Mouse (Mus musculus): ENCODE measurements around the gene Ncapd3. TPM values are rescaled to one million over a fixed set of nuclear protein-coding genes. Genes with fewer than 3 reads are reported as not detected.

Gene Ncapd3
- polyA plus RNA-seq, 1 experiment, result 10.4 TPM

DNA sequence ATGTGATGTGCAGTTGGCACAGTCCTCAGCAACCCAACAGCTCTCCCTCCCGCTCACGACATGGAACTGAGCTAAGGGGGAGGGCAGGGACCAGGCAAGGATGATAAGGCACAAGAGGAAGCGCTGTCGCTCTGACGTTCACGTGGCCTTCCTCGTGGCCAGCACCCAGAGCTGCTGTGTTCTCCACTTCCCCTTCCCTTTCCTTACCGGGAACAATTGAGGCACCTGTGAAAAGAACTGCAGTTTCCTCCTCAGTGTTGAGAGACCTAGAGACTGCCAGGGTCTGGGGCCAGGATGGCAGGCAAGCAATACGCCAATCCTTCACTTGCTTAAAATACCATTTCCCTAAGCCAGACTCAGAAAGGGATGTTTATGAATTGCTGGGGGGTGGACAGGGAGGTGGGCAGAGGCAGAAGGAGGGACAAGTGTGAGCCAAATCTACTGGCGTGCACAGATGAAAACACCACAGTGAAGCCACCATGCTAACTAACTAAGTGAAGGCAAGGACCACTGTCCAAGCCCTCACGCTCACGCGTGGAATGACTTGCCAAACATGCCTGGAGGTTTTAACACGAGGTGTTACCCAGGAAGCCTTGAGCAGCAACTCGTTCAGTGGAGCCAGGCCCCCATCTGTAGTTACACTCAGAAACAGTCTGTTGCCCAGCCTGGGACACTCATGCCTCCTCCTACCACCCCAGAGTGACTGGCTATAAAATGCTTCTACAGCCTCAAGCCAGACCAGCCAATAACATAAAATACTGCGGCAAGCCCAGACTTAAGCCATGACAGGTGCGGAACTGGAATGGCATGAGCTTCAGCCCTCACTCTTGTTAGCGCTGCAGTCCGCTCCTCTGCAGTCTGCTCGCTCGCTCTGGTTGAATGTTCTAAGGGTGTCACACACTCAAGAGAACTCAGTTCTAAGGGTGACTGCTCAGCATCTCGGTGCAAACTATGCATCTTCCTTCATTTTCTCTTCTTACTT is 79.8 kb downstream of the Ncapd3 start:
- peak; percentile 16 for DNase-seq
- Histone ChIP-seq H3K4me1 (ENCODE audit: control insufficient read depth, insufficient read depth, low read length) (peaks cover 2% of the 10 kb centered on the region), H3K4me3 (replicated peaks; ENCODE audit: extremely low read depth, low read depth, low read length) (no peak overlapping the region)
- no peak for TF ChIP-seq POLR2A (IDR thresholded peaks at IDR 0.05; ENCODE audit: borderline replicate concordance, extremely low read depth, low read depth, low read length)
- TF ChIP-seq CTCF (IDR thresholded peaks at IDR 0.05; ENCODE audit: insufficient read depth, low read length), result no peak
- WGBS, result 46% methylated on average over 22 of the region's 22 CpGs

DNA sequence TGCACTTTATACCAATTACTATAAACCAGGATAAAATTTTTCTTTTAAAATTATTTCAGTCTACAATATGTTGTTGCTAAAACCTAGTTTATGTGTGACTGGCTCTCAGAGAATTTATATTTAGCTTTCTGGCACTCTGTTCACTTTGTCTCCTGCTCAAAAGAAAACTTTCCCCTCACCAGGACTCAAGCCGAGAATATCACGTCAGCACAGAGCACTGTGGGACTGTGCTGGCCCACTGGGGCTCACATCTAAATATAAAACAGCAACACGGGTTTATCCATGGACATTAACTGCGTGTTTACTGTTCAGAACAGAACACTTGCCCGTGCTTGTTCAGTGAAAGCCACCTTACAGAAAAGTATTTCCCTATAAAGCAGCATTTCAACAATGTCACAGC is 80.7 kb downstream of the Ncapd3 start:
- no peak for DNase-seq
- peaks cover 2% of the 10 kb centered on the region for H3K4me1 ChIP-seq (ENCODE audit: control insufficient read depth, insufficient read depth, low read length)
- H3K4me3 ChIP-seq (replicated peaks; ENCODE audit: extremely low read depth, low read depth, low read length), result no peak overlapping the region
- TF ChIP-seq POLR2A (IDR thresholded peaks at IDR 0.05; ENCODE audit: borderline replicate concordance, extremely low read depth, low read depth, low read length), result no peak
- no peak for TF ChIP-seq CTCF (IDR thresholded peaks at IDR 0.05; ENCODE audit: insufficient read depth, low read length)
- 41% methylated on average over 5 of the region's 5 CpGs for WGBS

DNA sequence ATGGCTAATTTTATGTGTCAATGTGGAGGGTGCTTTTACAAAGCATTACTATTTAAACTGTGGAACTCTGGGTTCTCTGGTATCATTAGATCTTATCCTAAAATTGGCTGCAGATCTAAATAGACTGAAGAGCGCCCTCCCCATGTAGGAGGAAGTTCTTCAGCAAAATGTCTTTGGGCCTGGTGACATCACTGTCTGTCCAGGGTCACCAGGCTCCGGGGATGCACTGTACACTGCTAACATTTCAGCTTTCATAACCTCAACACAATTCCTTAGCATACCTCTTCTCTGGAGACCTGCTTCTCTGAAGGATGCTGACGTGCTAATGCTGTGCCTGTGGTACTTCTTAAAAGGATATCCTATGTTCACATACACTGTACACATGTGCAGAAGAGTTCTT is 81.8 kb downstream of the Ncapd3 start:
- TF ChIP-seq CTCF (IDR thresholded peaks at IDR 0.05; ENCODE audit: insufficient read depth, low read length) (no peak), POLR2A (IDR thresholded peaks at IDR 0.05; ENCODE audit: borderline replicate concordance, extremely low read depth, low read depth, low read length) (no peak)
- DNase-seq, result no peak
- no peak overlapping the region for H3K4me3 ChIP-seq (replicated peaks; ENCODE audit: extremely low read depth, low read depth, low read length)
- H3K4me1 ChIP-seq (ENCODE audit: control insufficient read depth, insufficient read depth, low read length), result peaks cover 2% of the 10 kb centered on the region
- 72% methylated on average over 3 of the region's 3 CpGs for WGBS

DNA sequence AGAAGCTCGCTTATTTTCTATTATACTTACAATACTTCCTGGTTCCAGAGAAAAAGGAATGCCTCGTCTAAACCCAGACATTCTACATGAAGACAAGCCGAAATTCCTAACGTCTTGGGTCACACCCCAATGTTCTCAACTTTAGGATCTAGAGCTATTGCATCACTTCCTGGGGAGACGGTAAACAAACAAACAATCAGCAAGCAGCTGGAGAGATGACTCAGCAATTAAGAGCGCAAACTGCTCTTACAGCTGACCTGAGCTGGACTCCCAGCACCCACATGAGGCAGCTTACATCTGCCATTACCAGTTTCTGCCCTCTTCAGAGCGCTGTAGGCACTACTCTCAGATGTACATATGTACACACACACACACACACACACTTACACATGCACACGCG is 91.3 kb downstream of the Ncapd3 start:
- WGBS, result 74% methylated on average over 9 of the region's 9 CpGs
- Histone ChIP-seq H3K4me3 (replicated peaks; ENCODE audit: extremely low read depth, low read depth, low read length) (no peak overlapping the region), H3K4me1 (ENCODE audit: control insufficient read depth, insufficient read depth, low read length) (no peaks in the 10 kb centered on the region)
- DNase-seq, result no peak
- no peak for TF ChIP-seq POLR2A (IDR thresholded peaks at IDR 0.05; ENCODE audit: borderline replicate concordance, extremely low read depth, low read depth, low read length)
- no peak for TF ChIP-seq CTCF (IDR thresholded peaks at IDR 0.05; ENCODE audit: insufficient read depth, low read length)

DNA sequence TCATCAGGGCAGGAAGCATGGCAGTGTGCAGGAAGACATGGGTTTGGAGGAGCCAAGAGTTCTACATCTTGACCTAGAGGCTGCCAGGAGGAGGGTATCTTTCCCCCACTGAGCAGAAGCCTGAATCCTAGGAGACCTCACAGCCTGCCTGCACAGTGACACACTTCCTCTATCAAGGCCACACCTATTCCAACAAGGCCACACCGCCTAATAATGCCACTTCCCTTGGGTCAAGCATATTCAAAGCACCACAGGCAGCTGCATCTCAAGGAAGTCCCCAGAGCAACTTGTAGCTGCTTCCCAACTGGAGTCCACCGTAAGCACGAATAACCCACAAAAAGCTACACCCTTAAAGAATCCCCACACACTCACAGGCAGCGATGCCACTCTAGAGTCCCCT is 92.1 kb downstream of the Ncapd3 start:
- TF ChIP-seq CTCF (IDR thresholded peaks at IDR 0.05; ENCODE audit: insufficient read depth, low read length) (no peak), POLR2A (IDR thresholded peaks at IDR 0.05; ENCODE audit: borderline replicate concordance, extremely low read depth, low read depth, low read length) (no peak)
- no peak for DNase-seq
- WGBS, result 85% methylated on average over 4 of the region's 4 CpGs

DNA sequence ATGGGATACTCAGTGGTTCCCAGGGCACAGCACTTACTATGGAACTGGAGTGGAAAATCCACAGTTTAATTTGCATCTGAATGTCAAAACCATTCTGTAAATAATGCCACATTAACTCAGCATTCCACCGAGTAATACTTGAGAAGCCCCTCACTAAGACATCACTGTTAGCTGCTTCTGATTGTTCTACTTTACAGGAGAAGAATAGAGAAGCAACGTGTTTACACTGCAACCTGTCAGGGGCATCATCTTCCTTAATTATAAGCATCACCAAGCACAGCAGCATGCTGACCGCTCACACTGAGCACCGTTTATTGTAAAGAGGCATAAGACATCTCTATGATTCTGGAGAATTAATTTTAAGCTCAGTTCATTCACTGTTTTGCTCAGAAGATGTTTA is 93.0 kb downstream of the Ncapd3 start:
- 79% methylated on average over 4 of the region's 4 CpGs for WGBS
- DNase-seq, result no peak
- TF ChIP-seq CTCF (IDR thresholded peaks at IDR 0.05; ENCODE audit: insufficient read depth, low read length) (no peak), POLR2A (IDR thresholded peaks at IDR 0.05; ENCODE audit: borderline replicate concordance, extremely low read depth, low read depth, low read length) (no peak)

More for the DNA sequence above, 92.1 kb downstream of the Ncapd3 start:
- Histone ChIP-seq H3K4me3 (replicated peaks; ENCODE audit: extremely low read depth, low read depth, low read length) (no peak overlapping the region), H3K4me1 (ENCODE audit: control insufficient read depth, insufficient read depth, low read length) (no peaks in the 10 kb centered on the region)

DNA sequence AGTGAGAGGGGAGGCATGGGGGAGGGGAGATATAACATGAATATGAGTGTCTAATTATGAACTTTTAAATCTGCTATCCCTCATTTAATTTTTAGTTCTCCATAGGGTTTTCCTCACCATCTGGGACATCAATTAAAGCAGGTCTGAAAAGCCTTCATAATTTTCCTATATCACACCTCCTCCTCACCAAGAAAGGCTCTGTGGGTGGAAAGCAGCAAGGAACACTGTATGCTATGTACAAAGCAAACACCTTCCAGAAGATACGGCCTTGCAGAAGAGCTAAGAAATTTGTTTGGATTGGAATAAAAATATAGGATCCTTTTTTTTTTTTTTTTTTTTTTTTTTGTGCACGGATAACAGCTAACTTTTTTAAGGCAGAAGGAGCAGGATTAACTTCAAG is 94.0 kb downstream of the Ncapd3 start:
- no peak for DNase-seq
- H3K4me1 ChIP-seq (ENCODE audit: control insufficient read depth, insufficient read depth, low read length), result no peaks in the 10 kb centered on the region
- H3K4me3 ChIP-seq (replicated peaks; ENCODE audit: extremely low read depth, low read depth, low read length), result no peak overlapping the region
- TF ChIP-seq CTCF (IDR thresholded peaks at IDR 0.05; ENCODE audit: insufficient read depth, low read length) (no peak), POLR2A (IDR thresholded peaks at IDR 0.05; ENCODE audit: borderline replicate concordance, extremely low read depth, low read depth, low read length) (no peak)
- WGBS, result 63% methylated on average over 2 of the region's 2 CpGs

More for the DNA sequence above, 93.0 kb downstream of the Ncapd3 start:
- H3K4me1 ChIP-seq (ENCODE audit: control insufficient read depth, insufficient read depth, low read length), result no peaks in the 10 kb centered on the region
- no peak overlapping the region for H3K4me3 ChIP-seq (replicated peaks; ENCODE audit: extremely low read depth, low read depth, low read length)

DNA sequence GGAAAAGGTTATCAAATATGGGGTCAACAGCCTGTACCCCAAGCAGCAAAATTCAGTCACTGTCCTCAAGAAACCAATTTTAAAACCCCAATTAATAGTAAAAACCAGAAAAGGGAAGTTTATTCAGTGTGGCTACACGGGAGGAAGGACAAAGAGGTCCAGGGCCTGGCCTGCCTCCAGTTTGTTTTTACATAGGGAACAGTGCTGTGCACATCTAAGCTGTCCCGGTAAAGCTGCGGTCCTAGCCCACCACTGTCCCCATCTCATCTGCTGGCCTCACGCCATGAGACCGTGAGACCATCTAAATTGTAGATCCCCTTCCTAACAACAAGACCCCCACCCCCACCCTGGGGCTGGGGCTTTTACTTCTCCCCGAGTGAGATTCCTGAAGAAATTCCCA is 95.5 kb downstream of the Ncapd3 start:
- Histone ChIP-seq H3K4me1 (ENCODE audit: control insufficient read depth, insufficient read depth, low read length) (no peaks in the 10 kb centered on the region), H3K4me3 (replicated peaks; ENCODE audit: extremely low read depth, low read depth, low read length) (no peak overlapping the region)
- WGBS, result 39% methylated on average over 6 of the region's 6 CpGs
- TF ChIP-seq POLR2A (IDR thresholded peaks at IDR 0.05; ENCODE audit: borderline replicate concordance, extremely low read depth, low read depth, low read length) (no peak), CTCF (IDR thresholded peaks at IDR 0.05; ENCODE audit: insufficient read depth, low read length) (no peak)
- no peak for DNase-seq

DNA sequence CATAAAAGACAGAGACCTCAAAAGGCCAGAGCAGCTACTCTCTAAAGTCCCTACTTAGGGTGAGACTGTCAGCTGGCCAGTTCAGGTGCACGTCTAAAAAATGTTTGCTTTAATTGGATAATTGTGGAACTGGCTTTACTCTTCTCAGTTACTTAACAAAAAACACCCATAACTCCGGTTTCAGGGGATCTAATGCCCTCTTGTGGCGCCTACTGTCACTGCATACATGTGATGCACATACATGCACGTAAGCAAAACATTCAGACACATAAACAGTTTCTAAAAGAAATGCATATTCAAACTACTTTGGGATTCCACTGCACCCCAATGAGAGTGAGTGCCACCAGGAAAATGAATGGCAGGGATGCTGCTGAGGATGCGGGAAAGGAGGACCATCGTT is 96.6 kb downstream of the Ncapd3 start:
- DNase-seq, result no peak
- Histone ChIP-seq H3K4me3 (replicated peaks; ENCODE audit: extremely low read depth, low read depth, low read length) (no peak overlapping the region), H3K4me1 (ENCODE audit: control insufficient read depth, insufficient read depth, low read length) (no peaks in the 10 kb centered on the region)
- WGBS, result 91% methylated on average over 6 of the region's 6 CpGs
- TF ChIP-seq POLR2A (IDR thresholded peaks at IDR 0.05; ENCODE audit: borderline replicate concordance, extremely low read depth, low read depth, low read length), result no peak

DNA sequence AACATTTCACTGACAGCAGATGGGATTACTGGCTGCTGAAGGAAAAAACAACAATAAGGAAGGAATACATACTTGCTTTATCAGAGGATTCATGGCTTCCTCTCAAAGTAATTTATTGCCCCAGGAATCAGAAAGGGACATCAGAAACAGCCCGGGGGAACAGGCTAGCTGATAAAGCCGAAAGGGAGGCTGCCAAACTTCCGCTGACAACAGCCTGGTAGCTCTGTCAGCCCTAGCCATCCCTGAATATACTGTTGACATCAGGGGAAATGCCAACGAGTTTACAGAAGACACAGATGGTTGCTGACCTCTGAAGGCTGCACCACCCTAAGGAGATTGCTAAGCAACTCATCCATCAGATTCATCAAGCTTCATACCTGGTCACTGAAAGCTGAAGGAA is 98.7 kb downstream of the Ncapd3 start:
- WGBS, result 43% methylated on average over 4 of the region's 4 CpGs
- DNase-seq, result no peak
- Histone ChIP-seq H3K4me3 (replicated peaks; ENCODE audit: extremely low read depth, low read depth, low read length) (no peak overlapping the region), H3K4me1 (ENCODE audit: control insufficient read depth, insufficient read depth, low read length) (no peaks in the 10 kb centered on the region)
- no peak for TF ChIP-seq POLR2A (IDR thresholded peaks at IDR 0.05; ENCODE audit: borderline replicate concordance, extremely low read depth, low read depth, low read length)
- no peak for TF ChIP-seq CTCF (IDR thresholded peaks at IDR 0.05; ENCODE audit: insufficient read depth, low read length)

Data from lung, adult 2 months (tissue).